In genomic region chr2:57266679-57267393, GRCm38 (mm10) we compare ENCODE assay signal across 15 mouse cellular contexts. TPM values are rescaled to one million over a fixed set of nuclear protein-coding genes. Genes with fewer than 3 reads are reported as not detected.
DNase-seq lines count a peak whose midpoint lies in the region; ATAC-seq lines count a peak whose summit lies in the region.
"Had no signal": no experiment of that assay in that cellular context is flagged by ENCODE, and none has a peak within 500 bp of the region (broad histone marks: within the 10 kb centered on the region; RNA-seq: fewer than 3 reads in every experiment).

No protein-coding gene starts in this region.

- DNase-seq in neural tube, embryonic 11.5 days (ENCODE audit: low spot score) = peak; percentile 44
- DNase-seq in midbrain, embryonic 11.5 days (ENCODE audit: low spot score, missing footprints) = no peak
- DNase-seq in adrenal gland, postnatal 36 days = no peak
- DNase-seq in T-cell, adult 2 months (ENCODE audit: low spot score) = no peak
- DNase-seq: cerebellum, postnatal 14 days; kidney, postnatal 36 days; lung, adult 2 months; spleen, adult 18-20 months; thymus, postnatal 4 days had no signal

- WGBS in neural tube, embryonic 11.5 days = 54% methylated on average over 4 of the region's 4 CpGs
- 43% methylated on average over 4 of the region's 4 CpGs for WGBS in neural tube, embryonic 15.5 days
- WGBS in forebrain, embryonic 12.5 days = 16% methylated on average over 4 of the region's 4 CpGs
- WGBS in midbrain, embryonic 11.5 days = 20% methylated on average over 4 of the region's 4 CpGs
- 74% methylated on average over 4 of the region's 4 CpGs for WGBS in stomach, embryonic 15.5 days
- 91% methylated on average over 4 of the region's 4 CpGs for WGBS in kidney, embryonic 16.5 days

- H3K4me1 ChIP-seq in neural tube, embryonic 11.5 days (ENCODE audit: control insufficient read depth, insufficient read depth, low read length) = peaks cover 4% of the 10 kb centered on the region; the same call in 1 of the 2 replicates
- no peaks in the 10 kb centered on the region for H3K4me1 ChIP-seq in neural tube, embryonic 15.5 days
- H3K4me1 ChIP-seq in forebrain, embryonic 12.5 days = peaks cover 15% of the 10 kb centered on the region
- H3K4me1 ChIP-seq in midbrain, embryonic 11.5 days (ENCODE audit: control insufficient read depth, insufficient read depth, low read length) = peaks cover 9% of the 10 kb centered on the region; the same call in 1 of the 2 replicates
- no peaks in the 10 kb centered on the region for H3K4me1 ChIP-seq in stomach, embryonic 15.5 days
- H3K4me1 ChIP-seq in kidney, embryonic 16.5 days (ENCODE audit: insufficient read depth, low read length) = 0 out of 2 replicates have a peak, but pooled peaks cover 3% of the 10 kb centered on the region
- H3K4me1 ChIP-seq: limb, embryonic 12.5 days had no signal

- no peaks in the 10 kb centered on the region for H3K36me3 ChIP-seq in neural tube, embryonic 11.5 days (ENCODE audit: control insufficient read depth, insufficient read depth, low read length)
- H3K36me3 ChIP-seq in neural tube, embryonic 15.5 days = no peaks in the 10 kb centered on the region
- H3K36me3 ChIP-seq in forebrain, embryonic 12.5 days (replicated peaks) = no peaks in the 10 kb centered on the region
- no peaks in the 10 kb centered on the region for H3K36me3 ChIP-seq in midbrain, embryonic 11.5 days (ENCODE audit: control insufficient read depth, insufficient read depth, low read length)
- H3K36me3 ChIP-seq in stomach, embryonic 15.5 days = no peaks in the 10 kb centered on the region
- H3K36me3 ChIP-seq in kidney, embryonic 16.5 days (ENCODE audit: insufficient read depth, low read length) = no peaks in the 10 kb centered on the region

- H3K9me3 ChIP-seq in neural tube, embryonic 11.5 days (ENCODE audit: control insufficient read depth, low read length) = no peaks in the 10 kb centered on the region
- H3K9me3 ChIP-seq in neural tube, embryonic 15.5 days (replicated peaks) = no peaks in the 10 kb centered on the region
- H3K9me3 ChIP-seq in forebrain, embryonic 12.5 days = no peaks in the 10 kb centered on the region
- no peaks in the 10 kb centered on the region for H3K9me3 ChIP-seq in midbrain, embryonic 11.5 days (ENCODE audit: control insufficient read depth, low read length)
- H3K9me3 ChIP-seq in stomach, embryonic 15.5 days = no peaks in the 10 kb centered on the region
- H3K9me3 ChIP-seq in kidney, embryonic 16.5 days (ENCODE audit: low read length) = no peaks in the 10 kb centered on the region
- H3K9me3 ChIP-seq: limb, embryonic 12.5 days had no signal

- H3K4me2 ChIP-seq in neural tube, embryonic 11.5 days (ENCODE audit: low read depth) = no peak overlapping the region
- no peak overlapping the region for H3K4me2 ChIP-seq in neural tube, embryonic 15.5 days
- peak overlapping the region; percentile 29 for H3K4me2 ChIP-seq in forebrain, embryonic 12.5 days
- H3K4me2 ChIP-seq in midbrain, embryonic 11.5 days = peak overlapping the region; percentile 16
- no peak overlapping the region for H3K4me2 ChIP-seq in stomach, embryonic 15.5 days
- no peak overlapping the region for H3K4me2 ChIP-seq in kidney, embryonic 16.5 days (replicated peaks; ENCODE audit: low read depth, low read length)
- H3K4me2 ChIP-seq: limb, embryonic 12.5 days had no signal

- H3K27me3 ChIP-seq in neural tube, embryonic 11.5 days (ENCODE audit: control insufficient read depth, insufficient read depth, low read length) = no peaks in the 10 kb centered on the region
- H3K27me3 ChIP-seq in neural tube, embryonic 15.5 days (replicated peaks) = no peaks in the 10 kb centered on the region
- H3K27me3 ChIP-seq in forebrain, embryonic 12.5 days = peaks cover 3% of the 10 kb centered on the region; the same call in 1 of the 2 replicates
- peaks cover 16% of the 10 kb centered on the region for H3K27me3 ChIP-seq in midbrain, embryonic 11.5 days (ENCODE audit: control insufficient read depth, insufficient read depth, low read length)
- H3K27me3 ChIP-seq in stomach, embryonic 15.5 days (replicated peaks) = no peaks in the 10 kb centered on the region
- no peaks in the 10 kb centered on the region for H3K27me3 ChIP-seq in kidney, embryonic 16.5 days (ENCODE audit: insufficient read depth, low read length)
- H3K27me3 ChIP-seq: CH12.LX; limb, embryonic 12.5 days had no signal

- peak overlapping the region; percentile 35; the same call in 1 of the 2 replicates for H3K9ac ChIP-seq in neural tube, embryonic 11.5 days (ENCODE audit: low read length)
- H3K9ac ChIP-seq in neural tube, embryonic 15.5 days (replicated peaks) = no peak overlapping the region
- H3K9ac ChIP-seq in forebrain, embryonic 12.5 days = no peak overlapping the region
- no peak overlapping the region for H3K9ac ChIP-seq in midbrain, embryonic 11.5 days (ENCODE audit: low read length)
- H3K9ac ChIP-seq in stomach, embryonic 15.5 days = no peak overlapping the region
- H3K9ac ChIP-seq in kidney, embryonic 16.5 days (replicated peaks; ENCODE audit: low read length) = no peak overlapping the region
- H3K9ac ChIP-seq: limb, embryonic 12.5 days had no signal

- peak overlapping the region; percentile 60; the same call in 1 of the 2 replicates for H3K27ac ChIP-seq in neural tube, embryonic 11.5 days (ENCODE audit: low read depth, low read length)
- no peak overlapping the region for H3K27ac ChIP-seq in neural tube, embryonic 15.5 days (replicated peaks)
- H3K27ac ChIP-seq in forebrain, embryonic 12.5 days = peak overlapping the region; percentile 78
- H3K27ac ChIP-seq in midbrain, embryonic 11.5 days (ENCODE audit: low read depth, low read length) = peak overlapping the region; percentile 69; the same call in 1 of the 2 replicates
- peak overlapping the region; percentile 61; the same call in 1 of the 2 replicates for H3K27ac ChIP-seq in stomach, embryonic 15.5 days
- H3K27ac ChIP-seq in kidney, embryonic 16.5 days (ENCODE audit: low read length) = no peak overlapping the region
- H3K27ac ChIP-seq: limb, embryonic 12.5 days had no signal

- peak; percentile 71 for ATAC-seq in neural tube, embryonic 11.5 days (ENCODE audit: insufficient read depth, low FRiP score, low TSS enrichment)
- no peak for ATAC-seq in neural tube, embryonic 15.5 days (ENCODE audit: low FRiP score)
- peak; percentile 73; the same call in 1 of the 2 replicates for ATAC-seq in forebrain, embryonic 12.5 days (ENCODE audit: low FRiP score)
- ATAC-seq in midbrain, embryonic 11.5 days (ENCODE audit: low FRiP score) = peak; percentile 89
- no peak; the same call in 1 of the 2 replicates for ATAC-seq in stomach, embryonic 15.5 days (ENCODE audit: insufficient read depth, low FRiP score, low read depth)
- no peak for ATAC-seq in kidney, embryonic 16.5 days (ENCODE audit: low FRiP score, low TSS enrichment)

- no peak overlapping the region for H3K4me3 ChIP-seq in neural tube, embryonic 11.5 days (ENCODE audit: low read depth, low read length)
- H3K4me3 ChIP-seq in neural tube, embryonic 15.5 days (replicated peaks) = no peak overlapping the region
- no peak overlapping the region for H3K4me3 ChIP-seq in forebrain, embryonic 12.5 days (replicated peaks)
- H3K4me3 ChIP-seq in midbrain, embryonic 11.5 days (ENCODE audit: low read depth, low read length) = no peak overlapping the region
- no peak overlapping the region for H3K4me3 ChIP-seq in stomach, embryonic 15.5 days (replicated peaks)
- no peak overlapping the region for H3K4me3 ChIP-seq in kidney, embryonic 16.5 days (ENCODE audit: low read length)
- H3K4me3 ChIP-seq: limb, embryonic 12.5 days had no signal

RNA-seq across cellular contexts. Expression of gene Gpd2, which starts 29.4 kb away (rescaled TPM):
- 22.2 and 22.6 TPM in 2 replicates for polyA plus RNA-seq in neural tube, embryonic 11.5 days (2014; fragmentation: Nextera tagmentation; extraction: Ambion mirVana)
- polyA plus RNA-seq in neural tube, embryonic 15.5 days (2015; fragmentation: Nextera tagmentation; extraction: Ambion mirVana) = 24.8 and 27.6 TPM in 2 replicates
- polyA plus RNA-seq in forebrain, embryonic 12.5 days (2016; fragmentation: Nextera tagmentation; extraction: Ambion mirVana) = 23.1 and 24.1 TPM in 2 replicates
- polyA plus RNA-seq in midbrain, embryonic 11.5 days (2014; fragmentation: Nextera tagmentation; extraction: Ambion mirVana) = 14.6 and 15.8 TPM in 2 replicates
- 27.5 and 32.7 TPM in 2 replicates for polyA plus RNA-seq in stomach, embryonic 15.5 days (2015; fragmentation: Nextera tagmentation; extraction: Ambion mirVana)
- 100 to 1,000 TPM; 113 to 116 TPM for total RNA-seq in adrenal gland, postnatal 36 days (2021)
- polyA plus RNA-seq in kidney, embryonic 16.5 days (2015; fragmentation: Nextera tagmentation; extraction: Ambion mirVana) = 17.2 and 19.3 TPM in 2 replicates

Comparison
In these comparisons a context has a peak if more than half of its experiments do, and no peak if none do; other contexts are left out.
1. ATAC-seq: peak in neural tube, embryonic 11.5 days (single experiment), forebrain, embryonic 12.5 days (single experiment) and midbrain, embryonic 11.5 days (single experiment); none in neural tube, embryonic 15.5 days (single experiment), stomach, embryonic 15.5 days (single experiment) and kidney, embryonic 16.5 days (single experiment).
2. H3K27ac ChIP-seq: peak in neural tube, embryonic 11.5 days (single experiment), forebrain, embryonic 12.5 days (single experiment), midbrain, embryonic 11.5 days (single experiment) and stomach, embryonic 15.5 days (single experiment); none in neural tube, embryonic 15.5 days (single experiment) and kidney, embryonic 16.5 days (single experiment).
3. H3K4me2 ChIP-seq: peak in forebrain, embryonic 12.5 days (single experiment) and midbrain, embryonic 11.5 days (single experiment); none in neural tube, embryonic 11.5 days (single experiment), neural tube, embryonic 15.5 days (single experiment), stomach, embryonic 15.5 days (single experiment) and kidney, embryonic 16.5 days (single experiment).